Mouse (Mus musculus): ENCODE results near the gene Clec2i. TPM values are rescaled to one million over a fixed set of nuclear protein-coding genes. Genes with fewer than 3 reads are reported as not detected.
"Not testable (repeated sequence)": the region's sequence is repeated elsewhere in the genome, so short reads cannot be mapped to it uniquely, and the experiment has no call there.

Clec2i gene
- polyA plus RNA-seq, 1 experiment from 2014 or later: 0.08 TPM

DNA sequence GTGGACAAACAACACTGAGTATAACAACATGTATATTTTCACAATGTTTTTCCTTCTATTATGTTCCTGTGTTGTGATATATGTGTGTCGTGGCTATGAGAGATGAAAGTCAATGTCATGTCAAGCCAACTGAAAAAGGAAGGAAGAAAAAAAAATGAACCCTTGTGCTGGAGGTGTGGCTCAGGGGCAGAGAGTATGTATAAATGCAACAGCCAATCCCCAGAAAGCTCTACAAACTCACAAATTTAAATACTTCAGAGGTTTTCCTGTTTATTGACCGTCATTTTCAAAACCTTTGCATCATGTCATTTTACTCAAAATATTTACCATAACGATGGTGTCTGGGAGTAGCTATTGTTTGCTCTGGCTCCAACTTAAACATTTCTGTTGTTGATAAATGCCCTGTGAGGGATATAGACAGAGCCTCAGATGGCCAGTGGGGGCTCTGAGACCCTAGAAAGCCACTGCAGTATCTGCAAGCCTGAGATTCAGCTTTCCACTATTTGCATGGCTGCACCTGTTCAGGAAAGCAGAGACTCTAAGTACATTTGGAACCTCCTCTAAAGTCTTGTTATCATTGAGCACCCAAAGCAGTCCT lies 8.1 kb downstream of the Clec2i start:
- Histone ChIP-seq H3K27me3 (ENCODE audit: control insufficient read depth, insufficient read depth, low read length) (no peaks in the 10 kb centered on the region), H3K27ac (replicated peaks in 1 of 2; ENCODE audit: control insufficient read depth in 1 of 2, insufficient read depth in 1 of 2, low read depth in 2 of 2, low read length in 2 of 2) (no peak overlapping the region), H3K4me3 (ENCODE audit: control insufficient read depth in 1 of 2, insufficient read depth in 1 of 2, low read depth in 1 of 2, low read length in 2 of 2) (no peak overlapping the region), H3K9me3 (ENCODE audit: control insufficient read depth, low read length) (no peaks in the 10 kb centered on the region), H3K4me1 (ENCODE audit: control insufficient read depth in 2 of 2, insufficient read depth in 2 of 2, low read length in 2 of 2) (no peaks in the 10 kb centered on the region), H3K9ac (ENCODE audit: low read length) (no peak overlapping the region), H3K4me2 (ENCODE audit: low read length) (no peak overlapping the region), H3K36me3 (ENCODE audit: control insufficient read depth, insufficient read depth, low read length) (no peaks in the 10 kb centered on the region)
- no peak for ATAC-seq (ENCODE audit: insufficient number of reproducible peaks, insufficient read depth, low FRiP score, low read depth)
- WGBS: 77% methylated on average over 3 of the region's 3 CpGs

DNA sequence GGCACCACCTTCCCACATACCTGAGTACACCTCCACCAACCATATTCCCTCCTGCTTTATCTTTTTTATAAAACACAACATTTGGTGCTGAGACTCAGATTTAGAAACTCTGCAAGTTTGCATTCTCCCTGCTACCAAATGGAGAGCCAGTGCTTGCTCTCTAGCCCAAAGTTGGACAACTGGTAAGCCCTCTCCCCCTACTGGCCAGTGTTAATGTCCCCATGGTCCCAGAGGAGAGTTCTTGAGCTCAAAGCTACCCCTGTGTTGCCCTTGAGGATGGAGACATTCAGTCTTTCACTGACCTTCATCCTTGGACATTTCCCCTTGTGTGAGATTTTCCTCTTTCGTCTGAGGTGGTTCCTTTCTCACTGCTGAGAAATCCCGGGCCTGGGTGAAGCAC lies 12.7 kb downstream of the Clec2i start:
- H3K4me1 ChIP-seq (ENCODE audit: control insufficient read depth in 2 of 2, insufficient read depth in 2 of 2, low read length in 2 of 2): no peaks in the 10 kb centered on the region
- H3K9ac ChIP-seq (ENCODE audit: low read length): no peak overlapping the region
- H3K4me2 ChIP-seq (ENCODE audit: low read length): no peak overlapping the region
- H3K27me3 ChIP-seq (ENCODE audit: control insufficient read depth, insufficient read depth, low read length): no peaks in the 10 kb centered on the region
- no peak overlapping the region for H3K4me3 ChIP-seq (ENCODE audit: control insufficient read depth in 1 of 2, insufficient read depth in 1 of 2, low read depth in 1 of 2, low read length in 2 of 2)
- WGBS: 82% methylated on average over 2 of the region's 2 CpGs
- no peaks in the 10 kb centered on the region for H3K36me3 ChIP-seq (ENCODE audit: control insufficient read depth, insufficient read depth, low read length)
- no peak overlapping the region for H3K27ac ChIP-seq (replicated peaks in 1 of 2; ENCODE audit: control insufficient read depth in 1 of 2, insufficient read depth in 1 of 2, low read depth in 2 of 2, low read length in 2 of 2)
- H3K9me3 ChIP-seq (ENCODE audit: control insufficient read depth, low read length): no peaks in the 10 kb centered on the region
- ATAC-seq (ENCODE audit: insufficient number of reproducible peaks, insufficient read depth, low FRiP score, low read depth): no peak

DNA sequence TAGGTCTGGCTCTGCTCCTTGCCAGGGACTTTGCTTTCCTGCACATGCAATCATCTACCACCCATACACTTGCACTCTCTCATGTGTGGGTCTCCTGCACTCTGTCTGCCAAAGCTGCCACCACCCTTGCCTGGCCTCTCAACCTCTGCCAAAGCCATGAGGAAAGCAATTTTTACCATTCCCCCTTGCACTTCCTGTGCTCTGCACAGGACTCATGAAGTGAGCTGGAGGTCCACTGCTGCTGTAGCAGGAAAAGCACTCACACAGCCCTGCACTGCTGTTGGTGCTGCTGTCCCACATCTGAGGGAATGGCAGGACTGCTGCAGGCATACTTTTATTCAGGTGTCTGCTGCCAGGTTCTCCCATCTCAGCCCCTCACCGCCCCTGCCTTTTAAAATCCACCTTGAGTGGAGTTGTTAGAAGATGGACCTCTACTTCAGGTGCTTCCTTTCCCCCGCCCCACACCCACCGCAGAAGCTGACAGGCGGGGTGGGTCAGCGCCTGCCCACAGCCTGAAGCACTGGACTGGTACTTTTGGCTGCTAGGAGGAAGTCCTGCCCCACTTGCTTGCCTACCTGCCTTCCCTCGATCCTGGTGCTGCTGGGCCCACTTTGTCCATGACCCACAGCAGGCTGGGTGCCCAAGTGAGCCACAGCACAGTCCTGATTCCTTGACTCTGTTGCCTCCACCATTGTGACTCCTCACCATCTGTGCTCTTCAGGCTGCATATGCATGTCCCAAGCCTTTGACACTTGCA lies 13.6 kb downstream of the Clec2i start:
- 72% methylated on average over 6 of the region's 6 CpGs for WGBS

DNA sequence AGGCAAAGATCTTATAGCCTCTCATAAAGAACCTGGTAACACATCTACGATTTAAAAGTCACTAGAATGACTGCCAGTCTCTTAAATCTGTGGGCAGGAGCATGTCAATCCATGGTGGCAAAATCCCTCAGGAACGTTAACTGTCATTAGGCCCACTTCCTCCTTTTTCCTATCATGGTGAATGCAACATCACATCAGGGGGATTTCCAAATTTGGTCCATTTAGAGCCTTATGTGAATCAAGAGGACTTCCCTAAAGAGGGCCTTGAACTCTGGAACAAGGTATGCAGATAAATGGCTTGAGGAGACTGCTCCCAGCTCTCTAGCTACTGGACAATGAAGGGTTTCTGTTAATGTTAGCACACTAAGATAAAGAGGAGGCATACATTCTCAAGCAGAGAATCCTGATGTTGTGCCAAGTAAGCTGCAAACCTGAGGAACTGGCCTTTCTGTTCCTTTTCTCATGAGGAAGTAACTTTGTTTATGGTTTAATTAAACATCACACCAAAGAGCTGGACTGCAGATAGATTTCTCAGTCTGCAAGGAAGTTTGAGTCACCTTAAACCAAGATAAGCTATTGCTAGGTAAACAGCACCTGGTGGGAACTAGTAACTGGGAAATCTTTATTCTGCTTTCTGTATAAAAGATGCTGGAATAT lies 26.3 kb downstream of the Clec2i start:
- ATAC-seq (ENCODE audit: insufficient number of reproducible peaks, insufficient read depth, low FRiP score, low read depth): no peak
- WGBS: 69% methylated on average over 2 of the region's 2 CpGs
- Histone ChIP-seq H3K4me3 (ENCODE audit: control insufficient read depth in 1 of 2, insufficient read depth in 1 of 2, low read depth in 1 of 2, low read length in 2 of 2) (no peak overlapping the region), H3K4me2 (ENCODE audit: low read length) (no peak overlapping the region), H3K27me3 (ENCODE audit: control insufficient read depth, insufficient read depth, low read length) (no peaks in the 10 kb centered on the region), H3K9ac (ENCODE audit: low read length) (no peak overlapping the region), H3K9me3 (ENCODE audit: control insufficient read depth, low read length) (no peaks in the 10 kb centered on the region), H3K4me1 (ENCODE audit: control insufficient read depth in 2 of 2, insufficient read depth in 2 of 2, low read length in 2 of 2) (no peaks in the 10 kb centered on the region), H3K36me3 (ENCODE audit: control insufficient read depth, insufficient read depth, low read length) (no peaks in the 10 kb centered on the region), H3K27ac (replicated peaks in 1 of 2; ENCODE audit: control insufficient read depth in 1 of 2, insufficient read depth in 1 of 2, low read depth in 2 of 2, low read length in 2 of 2) (no peak overlapping the region)

More for the DNA sequence above, 13.6 kb downstream of the Clec2i start:
- H3K9me3 ChIP-seq (ENCODE audit: control insufficient read depth, low read length); H3K4me1 ChIP-seq (ENCODE audit: control insufficient read depth in 2 of 2, insufficient read depth in 2 of 2, low read length in 2 of 2); H3K4me3 ChIP-seq (ENCODE audit: control insufficient read depth in 1 of 2, insufficient read depth in 1 of 2, low read depth in 1 of 2, low read length in 2 of 2); H3K4me2 ChIP-seq (ENCODE audit: low read length); H3K36me3 ChIP-seq (ENCODE audit: control insufficient read depth, insufficient read depth, low read length); ATAC-seq (ENCODE audit: insufficient number of reproducible peaks, insufficient read depth, low FRiP score, low read depth); H3K27me3 ChIP-seq (ENCODE audit: control insufficient read depth, insufficient read depth, low read length); H3K9ac ChIP-seq (ENCODE audit: low read length); H3K27ac ChIP-seq (replicated peaks in 1 of 2; ENCODE audit: control insufficient read depth in 1 of 2, insufficient read depth in 1 of 2, low read depth in 2 of 2, low read length in 2 of 2): not testable (repeated sequence)

DNA sequence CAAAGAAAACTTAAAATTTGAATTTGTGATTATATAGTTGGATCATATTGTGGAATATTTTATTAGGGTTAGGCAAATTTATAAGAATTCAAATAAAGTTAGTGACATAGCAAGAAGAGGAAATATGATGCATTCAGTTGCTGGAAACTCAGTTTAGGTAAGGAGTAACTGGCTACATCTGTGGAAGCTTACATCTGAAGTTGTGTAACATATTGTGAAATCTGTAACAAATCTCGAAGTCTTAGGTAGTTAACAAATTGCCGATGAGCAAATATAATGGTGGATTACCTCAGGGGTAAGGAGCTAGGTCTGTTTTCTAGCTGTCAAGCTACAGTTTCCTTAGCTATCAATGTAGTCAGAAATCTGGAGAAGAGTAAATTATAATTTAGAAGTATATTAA lies 29.9 kb downstream of the Clec2i start:
- ATAC-seq (ENCODE audit: insufficient number of reproducible peaks, insufficient read depth, low FRiP score, low read depth): no peak
- H3K4me2 ChIP-seq (ENCODE audit: low read length): no peak overlapping the region
- no peaks in the 10 kb centered on the region for H3K9me3 ChIP-seq (ENCODE audit: control insufficient read depth, low read length)
- H3K4me3 ChIP-seq (ENCODE audit: control insufficient read depth in 1 of 2, insufficient read depth in 1 of 2, low read depth in 1 of 2, low read length in 2 of 2): no peak overlapping the region
- no peaks in the 10 kb centered on the region for H3K27me3 ChIP-seq (ENCODE audit: control insufficient read depth, insufficient read depth, low read length)
- no peak overlapping the region for H3K27ac ChIP-seq (replicated peaks in 1 of 2; ENCODE audit: control insufficient read depth in 1 of 2, insufficient read depth in 1 of 2, low read depth in 2 of 2, low read length in 2 of 2)
- no peak overlapping the region for H3K9ac ChIP-seq (ENCODE audit: low read length)
- H3K36me3 ChIP-seq (ENCODE audit: control insufficient read depth, insufficient read depth, low read length): no peaks in the 10 kb centered on the region
- no peaks in the 10 kb centered on the region for H3K4me1 ChIP-seq (ENCODE audit: control insufficient read depth in 2 of 2, insufficient read depth in 2 of 2, low read length in 2 of 2)
- 72% methylated on average over 2 of the region's 2 CpGs for WGBS

DNA sequence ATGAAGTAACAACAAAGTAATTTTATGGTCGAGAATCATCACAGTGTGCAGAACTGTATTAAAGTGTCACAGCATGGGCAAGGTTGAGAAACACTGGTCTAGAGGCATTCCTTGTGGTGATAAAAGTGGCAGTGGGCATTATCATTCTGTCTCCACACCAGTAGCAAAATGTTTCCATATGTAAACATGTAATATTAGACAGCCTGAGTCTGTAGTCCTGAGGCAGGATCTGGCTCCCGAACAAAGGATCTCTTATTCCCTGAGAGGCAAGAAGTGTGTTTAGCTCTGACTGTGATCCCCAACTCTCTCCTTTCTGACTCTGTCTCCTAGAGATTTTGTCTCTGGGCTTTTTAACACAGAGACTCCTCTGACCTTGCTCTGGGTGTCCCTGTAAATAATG lies 45.7 kb downstream of the Clec2i start:
- WGBS: 76% methylated on average over 2 of the region's 2 CpGs
- Histone ChIP-seq H3K9me3 (ENCODE audit: control insufficient read depth, low read length) (no peaks in the 10 kb centered on the region), H3K4me1 (ENCODE audit: control insufficient read depth in 2 of 2, insufficient read depth in 2 of 2, low read length in 2 of 2) (no peaks in the 10 kb centered on the region), H3K36me3 (ENCODE audit: control insufficient read depth, insufficient read depth, low read length) (no peaks in the 10 kb centered on the region), H3K27ac (replicated peaks in 1 of 2; ENCODE audit: control insufficient read depth in 1 of 2, insufficient read depth in 1 of 2, low read depth in 2 of 2, low read length in 2 of 2) (no peak overlapping the region), H3K4me3 (ENCODE audit: control insufficient read depth in 1 of 2, insufficient read depth in 1 of 2, low read depth in 1 of 2, low read length in 2 of 2) (no peak overlapping the region), H3K4me2 (ENCODE audit: low read length) (no peak overlapping the region), H3K9ac (ENCODE audit: low read length) (no peak overlapping the region), H3K27me3 (ENCODE audit: control insufficient read depth, insufficient read depth, low read length) (no peaks in the 10 kb centered on the region)
- ATAC-seq (ENCODE audit: insufficient number of reproducible peaks, insufficient read depth, low FRiP score, low read depth): no peak

DNA sequence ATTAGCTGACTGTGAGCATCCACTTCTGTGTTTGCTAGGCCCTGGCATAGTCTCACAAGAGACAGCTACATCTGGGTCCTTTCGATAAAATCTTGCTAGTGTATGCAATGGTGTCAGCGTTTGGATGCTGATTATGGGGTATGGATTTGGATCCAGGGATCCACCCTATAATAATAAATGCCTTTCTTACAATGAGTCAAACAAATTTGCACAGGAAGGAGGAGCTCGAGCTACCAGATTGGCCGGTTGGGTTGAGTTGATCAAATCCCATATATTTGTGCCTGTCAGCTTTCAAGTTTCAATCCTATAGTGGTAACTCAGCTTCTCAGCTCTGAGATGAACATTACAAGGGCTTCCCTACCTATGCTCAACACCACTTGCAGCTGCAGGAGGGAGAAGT lies 46.7 kb downstream of the Clec2i start, which contains the start of gene Clec2g:
TSS of gene Clec2g (plus strand) at position 301 of the 400 bp plus-strand sequence.
- H3K27ac ChIP-seq (replicated peaks in 1 of 2; ENCODE audit: control insufficient read depth in 1 of 2, insufficient read depth in 1 of 2, low read depth in 2 of 2, low read length in 2 of 2): not testable (repeated sequence)

More for the DNA sequence above, 46.7 kb downstream of the Clec2i start, which contains the start of gene Clec2g:
- not testable (repeated sequence) for H3K9me3 ChIP-seq (ENCODE audit: control insufficient read depth, low read length); H3K9ac ChIP-seq (ENCODE audit: low read length); H3K4me3 ChIP-seq (ENCODE audit: control insufficient read depth in 1 of 2, insufficient read depth in 1 of 2, low read depth in 1 of 2, low read length in 2 of 2); H3K4me2 ChIP-seq (ENCODE audit: low read length); H3K4me1 ChIP-seq (ENCODE audit: control insufficient read depth in 2 of 2, insufficient read depth in 2 of 2, low read length in 2 of 2); H3K27me3 ChIP-seq (ENCODE audit: control insufficient read depth, insufficient read depth, low read length); ATAC-seq (ENCODE audit: insufficient number of reproducible peaks, insufficient read depth, low FRiP score, low read depth); H3K36me3 ChIP-seq (ENCODE audit: control insufficient read depth, insufficient read depth, low read length)
- 91% methylated on average over 4 of the region's 4 CpGs for WGBS

Data from heart, embryonic 14.5 days (tissue).